Mouse (Mus musculus) embryonic facial prominence, embryonic 10.5 days (tissue): ENCODE data around the gene Tspear. TPM values are rescaled to one million over a fixed set of nuclear protein-coding genes. Genes with fewer than 3 reads are reported as not detected.

ENCODE experiments used
- microRNA counts: library from miRNA; unstranded; fragments of <30 nt; microRNA quantifications from one replicate; lab custom pipeline; 2017
- microRNA-seq: library from miRNA; unstranded; fragments of <30 nt; microRNA quantifications from one replicate; pipeline ENCODE4, GENCODE M21; 2017
- polyA plus RNA-seq: library from polyadenylated mRNA; unstranded; fragments of >200 nt; fragmentation: Nextera tagmentation; extraction: Ambion mirVana; gene quantifications from 2 replicates; pipeline ENCODE4 v1.2.1, GENCODE M21; 2016

The Tspear gene
- polyA plus RNA-seq, 1 experiment from 2014 or later: 0.97 TPM

MicroRNAs within 50 kb of the gene (microRNA counts, 519-probe panel; counts per million panel counts)
- microRNA mmu-miR-1930 (lab: Ali Mortazavi, UCI): 188 counts per million, percentile 57 among the panel's probes with 10 or more counts

Small RNA genes lying within 50 kb of the gene (microRNA-seq; reads per million reads assigned to microRNA genes)
- gene Mir1930: 24.1 reads per million, percentile 32 among the genes with 10 or more reads in this experiment

Other genes with a start within 250 kb of the Tspear start
- 43.9 and 46.9 TPM in 2 replicates for gene Fam207a, start 170.8 kb upstream of the Tspear start, polyA plus RNA-seq
- gene Itgb2, start 156.3 kb upstream of the Tspear start, polyA plus RNA-seq: 0.60 and 1.3 TPM in 2 replicates
- gene Pttg1ip, start 104.8 kb upstream of the Tspear start, polyA plus RNA-seq: 65.6 and 71.0 TPM in 2 replicates
- gene Sumo3, start 80.5 kb upstream of the Tspear start, polyA plus RNA-seq: 419 and 445 TPM in 2 replicates
- 1.9 and 8.0 TPM in 2 replicates for gene Gm49325, start 80.4 kb upstream of the Tspear start, polyA plus RNA-seq
- gene Ube2g2, start 64.3 kb upstream of the Tspear start, polyA plus RNA-seq: 98.9 and 101 TPM in 2 replicates
- not detected in 2 replicates for gene Gm19402, start 4.2 kb downstream of the Tspear start, polyA plus RNA-seq
- not detected in 2 replicates for gene Gm9508, start 10.7 kb downstream of the Tspear start, polyA plus RNA-seq
- gene Gm10272, start 20.1 kb downstream of the Tspear start, polyA plus RNA-seq: not detected in 2 replicates
- not detected in 2 replicates for gene Gm10024, start 24.9 kb downstream of the Tspear start, polyA plus RNA-seq
- gene Gm10142, start 29.2 kb downstream of the Tspear start, polyA plus RNA-seq: not detected in 2 replicates
- gene Krtap12-1, start 34.0 kb downstream of the Tspear start, polyA plus RNA-seq: not detected in 2 replicates
- gene Gm10100, start 39.9 kb downstream of the Tspear start, polyA plus RNA-seq: not detected in 2 replicates
- gene Gm18596, start 56.1 kb downstream of the Tspear start, polyA plus RNA-seq: not detected in 2 replicates
- gene Gm9736, start 64.8 kb downstream of the Tspear start, polyA plus RNA-seq: not detected in 2 replicates
- gene Gm3233, start 73.1 kb downstream of the Tspear start, polyA plus RNA-seq: not detected in 2 replicates
- not detected in 2 replicates for gene Gm3238, start 84.8 kb downstream of the Tspear start, polyA plus RNA-seq
- not detected in 2 replicates for gene Gm7138, start 90.4 kb downstream of the Tspear start, polyA plus RNA-seq
- gene Gm3250, start 96.0 kb downstream of the Tspear start, polyA plus RNA-seq: not detected in 2 replicates
- not detected in 2 replicates for gene Gm7137, start 101.6 kb downstream of the Tspear start, polyA plus RNA-seq
- gene Gm9639, start 108.5 kb downstream of the Tspear start, polyA plus RNA-seq: not detected in 2 replicates
- not detected in 2 replicates for gene Gm19668, start 112.6 kb downstream of the Tspear start, polyA plus RNA-seq
- gene Gm9507, start 125.3 kb downstream of the Tspear start, polyA plus RNA-seq: not detected in 2 replicates
- gene Gm2696, start 128.1 kb downstream of the Tspear start, polyA plus RNA-seq: not detected in 2 replicates
- gene Krtap10-4, start 140.5 kb downstream of the Tspear start, polyA plus RNA-seq: not detected in 2 replicates
- not detected in 2 replicates for gene Krtap10-10, start 149.4 kb downstream of the Tspear start, polyA plus RNA-seq
- gene Gm36176, start 160.2 kb downstream of the Tspear start, polyA plus RNA-seq: not detected in 2 replicates
- gene Gm10318, start 166.3 kb downstream of the Tspear start, polyA plus RNA-seq: not detected in 2 replicates
- gene Gm3285, start 175.4 kb downstream of the Tspear start, polyA plus RNA-seq: not detected in 2 replicates
- gene Lrrc3, start 216.0 kb downstream of the Tspear start, polyA plus RNA-seq: 2.2 and 2.3 TPM in 2 replicates